Mouse (Mus musculus): ENCODE data around the gene Cldn1.
A peak's percentile ranks its signal among the peaks of the same experiment; 100 is the strongest.

DNA sequence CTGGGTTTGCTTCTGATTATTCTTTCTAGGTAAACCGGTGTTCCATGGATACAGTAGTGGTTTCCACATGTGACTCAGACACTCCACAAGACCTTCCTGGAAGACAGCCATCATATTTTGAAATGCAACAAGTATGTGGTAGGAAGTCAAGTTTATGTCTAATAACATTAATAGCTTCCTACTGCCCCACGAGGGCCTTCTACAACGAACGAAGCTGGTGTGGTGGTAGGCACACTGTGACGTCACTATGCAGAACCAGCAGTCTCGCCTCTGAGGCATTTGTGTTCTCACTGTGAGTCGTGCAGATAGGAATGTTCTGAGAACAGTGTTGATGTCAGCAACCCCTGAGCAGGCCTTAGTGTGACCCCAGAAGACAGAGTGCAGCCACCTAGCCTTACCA lies 55.4 kb downstream of the Cldn1 start:
- TF ChIP-seq MAX (IDR thresholded peaks at IDR 0.05) = peak; percentile 37
- TF ChIP-seq CTCF (IDR thresholded peaks at IDR 0.05; ENCODE audit: control insufficient read depth, insufficient read depth, insufficient read length) = no peak
- TF ChIP-seq MYOD1 (IDR thresholded peaks at IDR 0.05; ENCODE audit: control insufficient read depth, insufficient read length, low read depth) = peak; percentile 19
- no peak for TF ChIP-seq CEBPB (IDR thresholded peaks at IDR 0.05; ENCODE audit: low read depth)
- peak; percentile 9 for TF ChIP-seq USF1 (IDR thresholded peaks at IDR 0.05; ENCODE audit: low read depth)
- no peak for TF ChIP-seq MYOG (IDR thresholded peaks at IDR 0.05; ENCODE audit: control insufficient read depth, extremely low read depth, insufficient read length)
- TF ChIP-seq FOSL1 (IDR thresholded peaks at IDR 0.05; ENCODE audit: insufficient read depth, low read length, poor library complexity, severe bottlenecking) = peak; percentile 11

All from C2C12 (cell line).